Mouse (Mus musculus): ENCODE results near the gene Haghl.
"Not testable (repeated sequence)": the region's sequence is repeated elsewhere in the genome, so short reads cannot be mapped to it uniquely, and the experiment has no call there.

GRCm38 (mm10) chr17:25807452-25807851 lies 22.0 kb upstream of the Haghl start:
- TF ChIP-seq POLR2A, CTCF (IDR thresholded peaks at IDR 0.05; ENCODE audit: extremely low read depth, insufficient read depth, low read length): not testable (repeated sequence)
